15 mouse cellular contexts compared by ENCODE assay signal in genomic region chr2:44114296-44114695, GRCm38 (mm10).
DNase-seq lines count a peak whose midpoint lies in the region; ATAC-seq and TF ChIP-seq lines count a peak whose summit lies in the region.
"Had no signal": no experiment of that assay in that cellular context is flagged by ENCODE, and none has a peak within 500 bp of the region (broad histone marks: within the 10 kb centered on the region; RNA-seq: fewer than 3 reads in every experiment).

No protein-coding gene starts in this region.

- peak; percentile 35 for DNase-seq in embryonic facial prominence, embryonic 14.5 days (ENCODE audit: low spot score)
- DNase-seq in embryonic facial prominence, embryonic 10.5 days (ENCODE audit: low spot score) = no peak
- DNase-seq in kidney, adult 9 months = peak; percentile 37
- no peak for DNase-seq in kidney, postnatal 4 days
- DNase-seq in lung, adult 2 months = no peak
- DNase-seq in right cerebral cortex, postnatal 36 days (ENCODE audit: low spot score in 2 of 2) = no peak
- DNase-seq: adrenal gland, postnatal 14 days; cerebellum, adult 9-10 months; right cerebral cortex, postnatal 25 days had no signal

- no peak overlapping the region for H3K27ac ChIP-seq in embryonic facial prominence, embryonic 14.5 days (replicated peaks; ENCODE audit: low read depth, low read length)
- H3K27ac ChIP-seq in embryonic facial prominence, embryonic 10.5 days (replicated peaks) = no peak overlapping the region
- peak overlapping the region; percentile 58 for H3K27ac ChIP-seq in lung, embryonic 16.5 days (ENCODE audit: low read length)
- 0 out of 2 replicates have a peak overlapping the region, but pooled peaks have one; percentile 72 for H3K27ac ChIP-seq in stomach, embryonic 16.5 days (ENCODE audit: low read length)
- H3K27ac ChIP-seq: forebrain, embryonic 13.5 days; left cerebral cortex, adult 2 months; midbrain, embryonic 15.5 days had no signal

- no peak overlapping the region for H3K4me2 ChIP-seq in embryonic facial prominence, embryonic 14.5 days (ENCODE audit: low read depth, low read length)
- no peak overlapping the region for H3K4me2 ChIP-seq in lung, embryonic 16.5 days (ENCODE audit: low read depth, low read length)
- no peak overlapping the region for H3K4me2 ChIP-seq in stomach, embryonic 16.5 days (ENCODE audit: low read depth, low read length)
- H3K4me2 ChIP-seq: forebrain, embryonic 13.5 days; limb, embryonic 15.5 days; midbrain, embryonic 15.5 days had no signal

- no peaks in the 10 kb centered on the region for H3K9me3 ChIP-seq in embryonic facial prominence, embryonic 14.5 days (ENCODE audit: control insufficient read depth, low read length)
- H3K9me3 ChIP-seq in embryonic facial prominence, embryonic 10.5 days = no peaks in the 10 kb centered on the region
- no peaks in the 10 kb centered on the region for H3K9me3 ChIP-seq in lung, embryonic 16.5 days (ENCODE audit: control insufficient read depth, low read length)
- H3K9me3 ChIP-seq in stomach, embryonic 16.5 days (replicated peaks; ENCODE audit: control insufficient read depth, low read length) = no peaks in the 10 kb centered on the region
- H3K9me3 ChIP-seq: forebrain, embryonic 13.5 days; limb, embryonic 15.5 days; midbrain, embryonic 15.5 days had no signal

- no peak overlapping the region for H3K4me3 ChIP-seq in embryonic facial prominence, embryonic 14.5 days (ENCODE audit: low read depth, low read length)
- H3K4me3 ChIP-seq in embryonic facial prominence, embryonic 10.5 days = no peak overlapping the region
- H3K4me3 ChIP-seq in lung, embryonic 16.5 days (ENCODE audit: low read length) = no peak overlapping the region
- H3K4me3 ChIP-seq in lung, adult 2 months (replicated peaks; ENCODE audit: extremely low read depth, low read depth, low read length) = no peak overlapping the region
- no peak overlapping the region for H3K4me3 ChIP-seq in stomach, embryonic 16.5 days (replicated peaks; ENCODE audit: low read length)
- H3K4me3 ChIP-seq: forebrain, embryonic 13.5 days; left cerebral cortex, adult 2 months; limb, embryonic 15.5 days; midbrain, embryonic 15.5 days had no signal

- no peaks in the 10 kb centered on the region for H3K27me3 ChIP-seq in embryonic facial prominence, embryonic 14.5 days (replicated peaks; ENCODE audit: control insufficient read depth, insufficient read depth, low read length)
- no peaks in the 10 kb centered on the region for H3K27me3 ChIP-seq in embryonic facial prominence, embryonic 10.5 days (replicated peaks; ENCODE audit: low read depth, poor library complexity, severe bottlenecking)
- no peaks in the 10 kb centered on the region for H3K27me3 ChIP-seq in lung, embryonic 16.5 days (ENCODE audit: control insufficient read depth, insufficient read depth, low read depth, low read length)
- H3K27me3 ChIP-seq in stomach, embryonic 16.5 days (ENCODE audit: control insufficient read depth, insufficient read depth, low read length) = no peaks in the 10 kb centered on the region
- H3K27me3 ChIP-seq: forebrain, embryonic 13.5 days; limb, embryonic 15.5 days; midbrain, embryonic 15.5 days had no signal

- no peak for TF ChIP-seq POLR2A in lung, adult 2 months (IDR thresholded peaks at IDR 0.05; ENCODE audit: borderline replicate concordance, extremely low read depth, low read depth, low read length)

- TF ChIP-seq CTCF in lung, adult 2 months (IDR thresholded peaks at IDR 0.05; ENCODE audit: insufficient read depth, low read length) = no peak

- peaks cover 7% of the 10 kb centered on the region for H3K4me1 ChIP-seq in embryonic facial prominence, embryonic 14.5 days (ENCODE audit: control insufficient read depth, insufficient read depth, low read length)
- no peaks in the 10 kb centered on the region for H3K4me1 ChIP-seq in embryonic facial prominence, embryonic 10.5 days
- peaks cover 9% of the 10 kb centered on the region for H3K4me1 ChIP-seq in lung, embryonic 16.5 days (replicated peaks; ENCODE audit: control insufficient read depth, insufficient read depth, low read length)
- H3K4me1 ChIP-seq in lung, adult 2 months (ENCODE audit: control insufficient read depth, insufficient read depth, low read length) = peaks cover 3% of the 10 kb centered on the region; the same call in 1 of the 2 replicates
- peaks cover 14% of the 10 kb centered on the region for H3K4me1 ChIP-seq in stomach, embryonic 16.5 days (ENCODE audit: control insufficient read depth, insufficient read depth, low read length)
- H3K4me1 ChIP-seq: forebrain, embryonic 13.5 days; midbrain, embryonic 15.5 days had no signal

- no peaks in the 10 kb centered on the region for H3K36me3 ChIP-seq in embryonic facial prominence, embryonic 14.5 days (ENCODE audit: control insufficient read depth, insufficient read depth, low read length)
- H3K36me3 ChIP-seq in embryonic facial prominence, embryonic 10.5 days (replicated peaks) = no peaks in the 10 kb centered on the region
- no peaks in the 10 kb centered on the region for H3K36me3 ChIP-seq in lung, embryonic 16.5 days (ENCODE audit: control insufficient read depth, insufficient read depth, low read length)
- no peaks in the 10 kb centered on the region for H3K36me3 ChIP-seq in stomach, embryonic 16.5 days (ENCODE audit: control insufficient read depth, insufficient read depth, low read length)
- H3K36me3 ChIP-seq: limb, embryonic 15.5 days; midbrain, embryonic 15.5 days had no signal

- WGBS in embryonic facial prominence, embryonic 14.5 days = 49% methylated on average over 2 of the region's 2 CpGs
- WGBS in embryonic facial prominence, embryonic 10.5 days = 81% methylated on average over 2 of the region's 2 CpGs
- 18% methylated on average over 2 of the region's 2 CpGs for WGBS in lung, embryonic 16.5 days
- 35% methylated on average over 2 of the region's 2 CpGs for WGBS in lung, adult 2 months
- WGBS in stomach, embryonic 16.5 days = 24% methylated on average over 2 of the region's 2 CpGs

- ATAC-seq in embryonic facial prominence, embryonic 14.5 days (ENCODE audit: low read depth) = no peak
- ATAC-seq in lung, embryonic 16.5 days (ENCODE audit: low read depth) = peak; percentile 69
- ATAC-seq in stomach, embryonic 16.5 days (ENCODE audit: insufficient read depth, low FRiP score) = peak; percentile 79; the same call in 1 of the 2 replicates
- ATAC-seq: forebrain, embryonic 13.5 days; midbrain, embryonic 15.5 days had no signal

- no peak overlapping the region for H3K9ac ChIP-seq in embryonic facial prominence, embryonic 14.5 days (ENCODE audit: low read depth, low read length)
- H3K9ac ChIP-seq in lung, embryonic 16.5 days (ENCODE audit: low read length) = no peak overlapping the region
- no peak overlapping the region for H3K9ac ChIP-seq in stomach, embryonic 16.5 days (ENCODE audit: low read length)
- H3K9ac ChIP-seq: forebrain, embryonic 13.5 days; limb, embryonic 15.5 days; midbrain, embryonic 15.5 days had no signal

Comparison
In these comparisons a context has a peak if more than half of its experiments do, and no peak if none do; other contexts are left out.
1. DNase-seq: peak in embryonic facial prominence, embryonic 14.5 days (single experiment) and kidney, adult 9 months (single experiment); none in embryonic facial prominence, embryonic 10.5 days (single experiment), kidney, postnatal 4 days (0 of 2), lung, adult 2 months (single experiment) and right cerebral cortex, postnatal 36 days (0 of 2).
2. H3K27ac ChIP-seq: peak in lung, embryonic 16.5 days (single experiment) and stomach, embryonic 16.5 days (single experiment); none in embryonic facial prominence, embryonic 14.5 days (single experiment) and embryonic facial prominence, embryonic 10.5 days (single experiment).